In genomic region chr4:123918851-123919250, GRCm38 (mm10) we compare ENCODE assay signal across 10 mouse cellular contexts. TPM values are rescaled to one million over a fixed set of nuclear protein-coding genes. Genes with fewer than 3 reads are reported as not detected.
DNase-seq lines count a peak whose midpoint lies in the region; ATAC-seq and TF ChIP-seq lines count a peak whose summit lies in the region.
"Had no signal": no experiment of that assay in that cellular context is flagged by ENCODE, and none has a peak within 500 bp of the region (broad histone marks: within the 10 kb centered on the region; RNA-seq: fewer than 3 reads in every experiment).

No protein-coding gene starts in this region.

- H3K36me3 ChIP-seq in embryonic facial prominence, embryonic 14.5 days (ENCODE audit: control insufficient read depth, insufficient read depth, low read length), result peaks cover 38% of the 10 kb centered on the region
- H3K36me3 ChIP-seq in intestine, embryonic 16.5 days (ENCODE audit: control insufficient read depth, insufficient read depth, low read length), result peaks cover 4% of the 10 kb centered on the region; the same call in 1 of the 2 replicates
- peaks cover 37% of the 10 kb centered on the region for H3K36me3 ChIP-seq in neural tube, embryonic 13.5 days

- DNase-seq in lung, adult 2 months, result no peak
- DNase-seq in lung, postnatal 4 days, result no peak
- DNase-seq in embryonic facial prominence, embryonic 14.5 days (ENCODE audit: low spot score), result no peak
- no peak for DNase-seq in Muller cell, postnatal 12 days (ENCODE audit: inconsistent ontology term)
- DNase-seq in ovary, postnatal 10 days (ENCODE audit: low spot score), result no peak
- DNase-seq: kidney, postnatal 10 days had no signal

- H3K4me2 ChIP-seq in embryonic facial prominence, embryonic 14.5 days (ENCODE audit: low read depth, low read length), result peak overlapping the region; percentile 81
- peak overlapping the region; percentile 71 for H3K4me2 ChIP-seq in intestine, embryonic 16.5 days (ENCODE audit: low read depth, low read length)
- peak overlapping the region; percentile 92 for H3K4me2 ChIP-seq in neural tube, embryonic 13.5 days

- no peak for TF ChIP-seq CTCF in lung, adult 2 months (IDR thresholded peaks at IDR 0.05; ENCODE audit: insufficient read depth, low read length)

- no peaks in the 10 kb centered on the region for H3K27me3 ChIP-seq in embryonic facial prominence, embryonic 14.5 days (replicated peaks; ENCODE audit: control insufficient read depth, insufficient read depth, low read length)
- no peaks in the 10 kb centered on the region for H3K27me3 ChIP-seq in intestine, embryonic 16.5 days (replicated peaks; ENCODE audit: control insufficient read depth, insufficient read depth, low read length)
- no peaks in the 10 kb centered on the region for H3K27me3 ChIP-seq in neural tube, embryonic 13.5 days

- ATAC-seq in embryonic facial prominence, embryonic 14.5 days (ENCODE audit: low read depth), result no peak
- no peak for ATAC-seq in intestine, embryonic 16.5 days
- no peak for ATAC-seq in neural tube, embryonic 13.5 days (ENCODE audit: low read depth)
- no peak for ATAC-seq in monocyte, adult 5-6 weeks (replicated peaks; ENCODE audit: insufficient number of reproducible peaks, low FRiP score, low TSS enrichment, poor library complexity, severe bottlenecking)

- H3K27ac ChIP-seq in embryonic facial prominence, embryonic 14.5 days (replicated peaks; ENCODE audit: low read depth, low read length), result no peak overlapping the region
- no peak overlapping the region for H3K27ac ChIP-seq in intestine, embryonic 16.5 days (ENCODE audit: low read length)
- no peak overlapping the region for H3K27ac ChIP-seq in neural tube, embryonic 13.5 days (replicated peaks)

- 54% methylated on average over 2 of the region's 2 CpGs for WGBS in lung, adult 2 months
- 54% methylated on average over 2 of the region's 2 CpGs for WGBS in embryonic facial prominence, embryonic 14.5 days
- WGBS in intestine, embryonic 16.5 days, result 70% methylated on average over 2 of the region's 2 CpGs
- 76% methylated on average over 2 of the region's 2 CpGs for WGBS in neural tube, embryonic 13.5 days

- H3K4me1 ChIP-seq in lung, adult 2 months (ENCODE audit: control insufficient read depth, insufficient read depth, low read length), result peaks cover 16% of the 10 kb centered on the region
- H3K4me1 ChIP-seq in embryonic facial prominence, embryonic 14.5 days (ENCODE audit: control insufficient read depth, insufficient read depth, low read length), result peaks cover 17% of the 10 kb centered on the region; the same call in 1 of the 2 replicates
- peaks cover 16% of the 10 kb centered on the region for H3K4me1 ChIP-seq in intestine, embryonic 16.5 days (ENCODE audit: control insufficient read depth, insufficient read depth, low read length)
- H3K4me1 ChIP-seq in neural tube, embryonic 13.5 days (replicated peaks), result peaks cover 24% of the 10 kb centered on the region

- no peaks in the 10 kb centered on the region for H3K9me3 ChIP-seq in embryonic facial prominence, embryonic 14.5 days (ENCODE audit: control insufficient read depth, low read length)
- no peaks in the 10 kb centered on the region for H3K9me3 ChIP-seq in intestine, embryonic 16.5 days (ENCODE audit: control insufficient read depth, low read length)
- H3K9me3 ChIP-seq in neural tube, embryonic 13.5 days, result no peaks in the 10 kb centered on the region

- H3K4me3 ChIP-seq in lung, adult 2 months (replicated peaks; ENCODE audit: extremely low read depth, low read depth, low read length), result peak overlapping the region; percentile 32
- peak overlapping the region; percentile 98 for H3K4me3 ChIP-seq in embryonic facial prominence, embryonic 14.5 days (ENCODE audit: low read depth, low read length)
- H3K4me3 ChIP-seq in intestine, embryonic 16.5 days (ENCODE audit: low read length), result peak overlapping the region; percentile 98
- H3K4me3 ChIP-seq in neural tube, embryonic 13.5 days, result peak overlapping the region; percentile 100

- TF ChIP-seq POLR2A in lung, adult 2 months (IDR thresholded peaks at IDR 0.05; ENCODE audit: borderline replicate concordance, extremely low read depth, low read depth, low read length), result no peak

- H3K9ac ChIP-seq in embryonic facial prominence, embryonic 14.5 days (ENCODE audit: low read depth, low read length), result peak overlapping the region; percentile 95
- peak overlapping the region; percentile 97; the same call in 1 of the 2 replicates for H3K9ac ChIP-seq in intestine, embryonic 16.5 days (ENCODE audit: low read depth, low read length)
- H3K9ac ChIP-seq in neural tube, embryonic 13.5 days, result peak overlapping the region; percentile 98

RNA-seq across cellular contexts. Expression of gene 4930535I16Rik, which starts 1.0 kb away (rescaled TPM):
- polyA plus RNA-seq in lung, adult 2 months (2012; rRNA removed), result not detected in 2 replicates
- polyA plus RNA-seq in embryonic facial prominence, embryonic 14.5 days (2014; fragmentation: Nextera tagmentation; extraction: Ambion mirVana), result not detected in 2 replicates
- not detected in 2 replicates for polyA plus RNA-seq in intestine, embryonic 16.5 days (2015; fragmentation: Nextera tagmentation; extraction: Ambion mirVana)
- polyA plus RNA-seq in neural tube, embryonic 13.5 days (2015; fragmentation: Nextera tagmentation; extraction: Ambion mirVana), result not detected in 2 replicates
- total RNA-seq in monocyte, adult 5-6 weeks (2017), result not detected in 3 replicates
- polyA plus RNA-seq: thymus, postnatal 0 days had no signal

RNA-seq across cellular contexts. Expression of gene Rragc, which starts 1.6 kb away (rescaled TPM):
- polyA plus RNA-seq in lung, adult 2 months (2012; rRNA removed), result 39.9 and 49.6 TPM in 2 replicates
- 54.7 and 56.6 TPM in 2 replicates for polyA plus RNA-seq in embryonic facial prominence, embryonic 14.5 days (2014; fragmentation: Nextera tagmentation; extraction: Ambion mirVana)
- 52.2 and 52.5 TPM in 2 replicates for polyA plus RNA-seq in intestine, embryonic 16.5 days (2015; fragmentation: Nextera tagmentation; extraction: Ambion mirVana)
- 49.9 and 58.3 TPM in 2 replicates for polyA plus RNA-seq in neural tube, embryonic 13.5 days (2015; fragmentation: Nextera tagmentation; extraction: Ambion mirVana)
- 34.2 to 61.7 TPM (median 40.5 TPM) in 3 replicates for total RNA-seq in monocyte, adult 5-6 weeks (2017)

RNA-seq across cellular contexts. Expression of gene Mycbp, which starts 14.2 kb away (rescaled TPM):
- 10.7 and 15.7 TPM in 2 replicates for polyA plus RNA-seq in lung, adult 2 months (2012; rRNA removed)
- polyA plus RNA-seq in embryonic facial prominence, embryonic 14.5 days (2014; fragmentation: Nextera tagmentation; extraction: Ambion mirVana), result 67.5 and 81.0 TPM in 2 replicates
- polyA plus RNA-seq in intestine, embryonic 16.5 days (2015; fragmentation: Nextera tagmentation; extraction: Ambion mirVana), result 98.0 and 99.7 TPM in 2 replicates
- polyA plus RNA-seq in neural tube, embryonic 13.5 days (2015; fragmentation: Nextera tagmentation; extraction: Ambion mirVana), result 33.5 and 39.3 TPM in 2 replicates
- total RNA-seq in monocyte, adult 5-6 weeks (2017), result 17.6 to 21.5 TPM (median 20.6 TPM) in 3 replicates

RNA-seq across cellular contexts. Expression of gene 4933427I04Rik, which starts 59.4 kb away (rescaled TPM):
- polyA plus RNA-seq in lung, adult 2 months (2012; rRNA removed), result not detected in 2 replicates
- not detected in 2 replicates for polyA plus RNA-seq in embryonic facial prominence, embryonic 14.5 days (2014; fragmentation: Nextera tagmentation; extraction: Ambion mirVana)
- polyA plus RNA-seq in intestine, embryonic 16.5 days (2015; fragmentation: Nextera tagmentation; extraction: Ambion mirVana), result not detected in 2 replicates
- 0.20 TPM in 1 of 2 replicates, not detected in the other for polyA plus RNA-seq in neural tube, embryonic 13.5 days (2015; fragmentation: Nextera tagmentation; extraction: Ambion mirVana)
- 0.38 TPM in 1 of 3 replicates, not detected in the others for total RNA-seq in monocyte, adult 5-6 weeks (2017)
- polyA plus RNA-seq: thymus, postnatal 0 days had no signal

Comparison
In these comparisons a context has a peak if more than half of its experiments do, and no peak if none do; other contexts are left out.
1. H3K4me3 ChIP-seq: peak in every context shown above with its lines; median percentile 100 in neural tube, embryonic 13.5 days; 98 in embryonic facial prominence, embryonic 14.5 days; 98 in intestine, embryonic 16.5 days; 32 in lung, adult 2 months.